Mouse (Mus musculus): ENCODE results near the gene Tcf21. TPM values are rescaled to one million over a fixed set of nuclear protein-coding genes. Genes with fewer than 3 reads are reported as not detected.
A peak's percentile ranks its signal among the peaks of the same experiment; 100 is the strongest.

Tcf21 gene
- polyA plus RNA-seq, 1 experiment from 2014 or later, result 750 TPM

DNA sequence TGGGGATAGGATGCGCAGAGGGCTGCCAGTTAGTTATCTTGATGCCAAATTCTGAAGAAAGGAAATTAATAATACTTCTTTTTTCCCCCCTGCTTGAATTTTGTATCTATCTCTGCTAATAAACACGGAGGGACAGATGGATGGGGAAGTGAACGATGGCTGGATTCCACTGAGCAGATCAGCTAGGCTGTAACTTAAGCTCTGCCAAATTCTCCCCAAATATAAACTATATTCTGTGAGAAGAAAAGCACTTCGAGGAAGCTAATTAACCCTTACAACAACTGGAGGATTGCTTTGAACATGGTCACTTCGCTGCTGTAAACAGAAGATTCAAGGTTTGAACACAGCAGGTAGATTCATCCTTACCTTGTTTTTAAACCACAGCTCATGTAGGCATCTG lies 2.5 kb upstream of the Tcf21 start:
- WGBS, result 13% methylated on average over 5 of the region's 5 CpGs

GRCm38 (mm10) chr10:22821709-22822108 lies 1.7 kb upstream of the Tcf21 start:
- peaks cover 17% of the 10 kb centered on the region for H3K27me3 ChIP-seq (replicated peaks; ENCODE audit: insufficient read depth, low read length)
- 18% methylated on average over 5 of the region's 5 CpGs for WGBS
- H3K4me1 ChIP-seq (ENCODE audit: insufficient read depth, low read depth, low read length), result peaks cover 4% of the 10 kb centered on the region; the same call in 1 of the 2 replicates
- no peaks in the 10 kb centered on the region for H3K36me3 ChIP-seq (ENCODE audit: insufficient read depth, low read length)
- H3K9ac ChIP-seq (replicated peaks; ENCODE audit: low read depth), result no peak overlapping the region
- peak overlapping the region; percentile 11; the same call in 1 of the 2 replicates for H3K4me2 ChIP-seq (replicated peaks; ENCODE audit: low read depth, low read length)
- TF ChIP-seq EP300 (IDR thresholded peaks at IDR 0.05) (no peak), CTCF (IDR thresholded peaks at IDR 0.05) (no peak)
- ATAC-seq (no peak), DNase-seq (ENCODE audit: low spot score) (no peak)
- 0 out of 2 replicates have a peak overlapping the region, but pooled peaks have one; percentile 93 for H3K27ac ChIP-seq (ENCODE audit: low read length)
- no peaks in the 10 kb centered on the region for H3K9me3 ChIP-seq (ENCODE audit: low read length)
- H3K4me3 ChIP-seq (ENCODE audit: low read depth, low read length), result no peak overlapping the region

More for the DNA sequence above, 2.5 kb upstream of the Tcf21 start:
- TF ChIP-seq CTCF (IDR thresholded peaks at IDR 0.05) (no peak), EP300 (IDR thresholded peaks at IDR 0.05) (no peak)
- H3K4me2 ChIP-seq (replicated peaks; ENCODE audit: low read depth, low read length), result peak overlapping the region; percentile 18; the same call in 1 of the 2 replicates
- H3K9ac ChIP-seq (replicated peaks; ENCODE audit: low read depth), result no peak overlapping the region
- H3K4me1 ChIP-seq (ENCODE audit: insufficient read depth, low read depth, low read length), result peaks cover 4% of the 10 kb centered on the region; the same call in 1 of the 2 replicates
- H3K4me3 ChIP-seq (ENCODE audit: low read depth, low read length), result no peak overlapping the region
- H3K27me3 ChIP-seq (replicated peaks; ENCODE audit: insufficient read depth, low read length), result peaks cover 17% of the 10 kb centered on the region
- no peaks in the 10 kb centered on the region for H3K36me3 ChIP-seq (ENCODE audit: insufficient read depth, low read length)
- no peaks in the 10 kb centered on the region for H3K9me3 ChIP-seq (ENCODE audit: low read length)
- ATAC-seq (no peak), DNase-seq (ENCODE audit: low spot score) (peak; percentile 21)
- peak overlapping the region; percentile 9; the same call in 1 of the 2 replicates for H3K27ac ChIP-seq (ENCODE audit: low read length)

- H3K9me3 ChIP-seq (ENCODE audit: low read length), result no peaks in the 10 kb centered on the region
- no peak for TF ChIP-seq EP300 (IDR thresholded peaks at IDR 0.05)
- no peak for TF ChIP-seq CTCF (IDR thresholded peaks at IDR 0.05)
- H3K4me2 ChIP-seq (replicated peaks; ENCODE audit: low read depth, low read length), result peak overlapping the region; percentile 35; the same call in 1 of the 2 replicates
- H3K4me3 ChIP-seq (ENCODE audit: low read depth, low read length), result no peak overlapping the region
- peak; percentile 60 for DNase-seq (ENCODE audit: low spot score)
- peaks cover 17% of the 10 kb centered on the region for H3K27me3 ChIP-seq (replicated peaks; ENCODE audit: insufficient read depth, low read length)
- H3K36me3 ChIP-seq (ENCODE audit: insufficient read depth, low read length), result no peaks in the 10 kb centered on the region
- ATAC-seq, result no peak
- peak overlapping the region; percentile 93; the same call in 1 of the 2 replicates for H3K27ac ChIP-seq (ENCODE audit: low read length)
- no peak overlapping the region for H3K9ac ChIP-seq (replicated peaks; ENCODE audit: low read depth)
- peaks cover 4% of the 10 kb centered on the region; the same call in 1 of the 2 replicates for H3K4me1 ChIP-seq (ENCODE audit: insufficient read depth, low read depth, low read length)
- 38% methylated on average over 1 of the region's 1 CpGs for WGBS
These were observed 1.3 kb upstream of the Tcf21 start for GRCm38 (mm10) chr10:22821267-22821666.

DNA sequence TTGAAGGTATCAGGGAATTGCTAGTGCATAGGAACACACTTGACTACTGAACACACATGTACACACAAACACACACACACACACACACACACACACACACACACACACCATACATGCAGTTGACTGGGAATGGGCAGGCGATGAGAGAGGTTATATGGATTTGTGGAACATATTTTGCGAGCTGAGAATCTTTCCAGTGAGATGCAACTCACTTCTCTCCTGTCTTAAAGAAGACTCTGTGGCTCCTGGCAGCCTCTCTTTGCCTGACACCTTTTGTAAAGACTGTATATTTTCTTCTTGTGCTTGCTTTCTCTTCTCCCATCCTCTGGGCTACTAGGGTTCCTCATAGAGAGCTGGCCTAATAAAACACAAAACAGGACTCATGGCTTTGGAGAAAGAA lies 867 bp upstream of the Tcf21 start:
- Histone ChIP-seq H3K27ac (ENCODE audit: low read length) (peak overlapping the region; percentile 93; the same call in 1 of the 2 replicates), H3K4me3 (ENCODE audit: low read depth, low read length) (no peak overlapping the region), H3K9me3 (ENCODE audit: low read length) (no peaks in the 10 kb centered on the region), H3K4me2 (replicated peaks; ENCODE audit: low read depth, low read length) (peak overlapping the region; percentile 35; the same call in 1 of the 2 replicates), H3K27me3 (replicated peaks; ENCODE audit: insufficient read depth, low read length) (peaks cover 17% of the 10 kb centered on the region), H3K4me1 (ENCODE audit: insufficient read depth, low read depth, low read length) (peaks cover 4% of the 10 kb centered on the region; the same call in 1 of the 2 replicates), H3K9ac (replicated peaks; ENCODE audit: low read depth) (no peak overlapping the region), H3K36me3 (ENCODE audit: insufficient read depth, low read length) (no peaks in the 10 kb centered on the region)
- ATAC-seq (no peak), DNase-seq (ENCODE audit: low spot score) (no peak)
- 59% methylated on average over 2 of the region's 2 CpGs for WGBS
- TF ChIP-seq CTCF (IDR thresholded peaks at IDR 0.05) (no peak), EP300 (IDR thresholded peaks at IDR 0.05) (no peak)

GRCm38 (mm10) chr10:22819239-22819870 lies 619 bp downstream of the Tcf21 start:
- DNase-seq (ENCODE audit: low spot score), result peak; percentile 11
- Histone ChIP-seq H3K9ac (replicated peaks; ENCODE audit: low read depth) (peak overlapping the region; percentile 78), H3K4me3 (ENCODE audit: low read depth, low read length) (peak overlapping the region; percentile 56), H3K4me1 (ENCODE audit: insufficient read depth, low read depth, low read length) (peaks cover 4% of the 10 kb centered on the region; the same call in 1 of the 2 replicates), H3K4me2 (replicated peaks; ENCODE audit: low read depth, low read length) (peak overlapping the region; percentile 40), H3K27ac (ENCODE audit: low read length) (peak overlapping the region; percentile 93), H3K27me3 (replicated peaks; ENCODE audit: insufficient read depth, low read length) (peaks cover 17% of the 10 kb centered on the region), H3K36me3 (ENCODE audit: insufficient read depth, low read length) (no peaks in the 10 kb centered on the region), H3K9me3 (ENCODE audit: low read length) (no peaks in the 10 kb centered on the region)
- WGBS, result 6% methylated on average over 40 of the region's 42 CpGs
- TF ChIP-seq EP300 (IDR thresholded peaks at IDR 0.05) (no peak), CTCF (IDR thresholded peaks at IDR 0.05) (no peak)
- ATAC-seq, result 0 out of 2 replicates have a peak, but pooled peaks have one; percentile 1

- Histone ChIP-seq H3K27ac (ENCODE audit: low read length) (peak overlapping the region; percentile 93), H3K9me3 (ENCODE audit: low read length) (no peaks in the 10 kb centered on the region), H3K9ac (replicated peaks; ENCODE audit: low read depth) (peak overlapping the region; percentile 78), H3K4me2 (replicated peaks; ENCODE audit: low read depth, low read length) (peak overlapping the region; percentile 40), H3K36me3 (ENCODE audit: insufficient read depth, low read length) (no peaks in the 10 kb centered on the region), H3K4me1 (ENCODE audit: insufficient read depth, low read depth, low read length) (peaks cover 4% of the 10 kb centered on the region; the same call in 1 of the 2 replicates), H3K4me3 (ENCODE audit: low read depth, low read length) (peak overlapping the region; percentile 56), H3K27me3 (replicated peaks; ENCODE audit: insufficient read depth, low read length) (peaks cover 17% of the 10 kb centered on the region)
- TF ChIP-seq CTCF (IDR thresholded peaks at IDR 0.05) (no peak), EP300 (IDR thresholded peaks at IDR 0.05) (no peak)
- DNase-seq (ENCODE audit: low spot score) (no peak), ATAC-seq (no peak)
- WGBS, result 7% methylated on average over 12 of the region's 12 CpGs
These were observed 1.3 kb downstream of the Tcf21 start for GRCm38 (mm10) chr10:22818600-22819238.
